Mouse (Mus musculus) intestine, embryonic 14.5 days (tissue): ENCODE results near the gene Pfkfb4. TPM values are rescaled to one million over a fixed set of nuclear protein-coding genes. Genes with fewer than 3 reads are reported as not detected.

Experiments
- ATAC-seq: fragments of 200-750 bp; cut with Nextera tagmentation; replicated peaks from 2 replicates; pipeline ENCODE4 v1.8.0; 2017; ENCODE audit warnings: low read depth, moderate number of reproducible peaks, moderate TSS enrichment, moderate library complexity; ENCODE audit not compliant: low FRiP score, low TSS enrichment
- DNase-seq: peaks from one replicate; pipeline ENCODE4 v3.0.0-alpha.2; 2018; ENCODE audit warnings: low spot score
- H3K27ac ChIP-seq: fragments of 300-500 bp; sonication (generic); 2 replicates; pipeline ENCODE4 v1.5.1; 2014; ENCODE audit warnings: low read depth, mild to moderate bottlenecking, control low read depth
- H3K27me3 ChIP-seq: fragments of 300-500 bp; sonication (generic); replicated peaks from 2 replicates; pipeline ENCODE4 v1.6.1; 2014; ENCODE audit warnings: low read length, control low read depth; ENCODE audit not compliant: control insufficient read depth, insufficient read depth
- H3K36me3 ChIP-seq: fragments of 300-500 bp; sonication (generic); 2 replicates; pipeline ENCODE4 v1.6.1; 2014; ENCODE audit warnings: low read length, control low read depth; ENCODE audit not compliant: control insufficient read depth, insufficient read depth
- H3K4me1 ChIP-seq: fragments of 300-500 bp; sonication (generic); replicated peaks from 2 replicates; pipeline ENCODE4 v1.6.1; 2014; ENCODE audit warnings: low read length, control low read depth, mixed read lengths; ENCODE audit not compliant: control insufficient read depth, insufficient read depth
- H3K4me2 ChIP-seq: fragments of 300-500 bp; sonication (generic); 2 replicates; pipeline ENCODE4 v1.6.1; 2014; ENCODE audit warnings: low read length
- H3K4me3 ChIP-seq: fragments of 300-500 bp; sonication (generic); 2 replicates; pipeline ENCODE4 v1.5.1; 2014; ENCODE audit warnings: low read depth, low read length, control low read depth, mixed read lengths
- H3K9ac ChIP-seq: fragments of 300-500 bp; sonication (generic); 2 replicates; pipeline ENCODE4 v1.6.1; 2014; ENCODE audit warnings: mild to moderate bottlenecking, low read length
- H3K9me3 ChIP-seq: fragments of 300-500 bp; sonication (generic); 2 replicates; pipeline ENCODE4 v1.6.1; 2016; ENCODE audit warnings: low read length, control low read depth; ENCODE audit not compliant: control insufficient read depth
- WGBS: fragments of 180-500 bp; shearing (Covaris S2); extraction: QIAGEN DNeasy Blood & Tissue Kit; methylation state at CpG from one replicate; pipeline ENCODE4 v1.1.7; 2014; 5-methylcytosine and 5-hydroxymethylcytosine counted together
- polyA plus RNA-seq: library from polyadenylated mRNA; unstranded; fragments of >200 nt; fragmentation: Nextera tagmentation; extraction: Ambion mirVana; gene quantifications from 2 replicates; pipeline ENCODE4 v1.2.1, GENCODE M21; 2014

Gene Pfkfb4
- polyA plus RNA-seq, 1 experiment from 2014 or later = 10.2 TPM

DNA sequence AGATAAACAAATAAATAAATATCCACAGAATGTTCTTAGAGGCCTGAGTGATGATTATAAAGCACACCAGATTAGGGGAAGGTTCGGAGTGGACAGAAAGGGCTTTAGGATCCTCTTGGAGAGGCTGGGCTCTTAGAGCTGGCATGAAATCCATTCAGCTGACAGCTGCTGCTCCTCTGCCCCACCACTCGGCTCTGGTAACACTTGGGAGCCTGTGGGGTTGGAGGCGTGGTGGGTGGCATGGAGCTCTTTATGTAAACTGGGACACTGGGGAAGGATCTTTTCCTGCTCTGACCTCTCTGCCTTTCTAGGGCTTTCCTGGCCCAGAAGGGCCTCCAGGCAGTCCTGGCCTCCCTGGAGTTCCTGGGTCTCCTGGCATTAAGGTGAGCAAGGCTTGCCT lies 28.0 kb upstream of the Pfkfb4 start:
- H3K4me1 ChIP-seq = no peaks in the 10 kb centered on the region
- H3K27me3 ChIP-seq = no peaks in the 10 kb centered on the region
- no peak overlapping the region for H3K4me3 ChIP-seq
- H3K36me3 ChIP-seq = no peaks in the 10 kb centered on the region
- no peak overlapping the region for H3K4me2 ChIP-seq
- DNase-seq = no peak
- no peak overlapping the region for H3K9ac ChIP-seq
- H3K27ac ChIP-seq = no peak overlapping the region
- WGBS = 79% methylated on average over 3 of the region's 3 CpGs
- no peaks in the 10 kb centered on the region for H3K9me3 ChIP-seq
- ATAC-seq = no peak

DNA sequence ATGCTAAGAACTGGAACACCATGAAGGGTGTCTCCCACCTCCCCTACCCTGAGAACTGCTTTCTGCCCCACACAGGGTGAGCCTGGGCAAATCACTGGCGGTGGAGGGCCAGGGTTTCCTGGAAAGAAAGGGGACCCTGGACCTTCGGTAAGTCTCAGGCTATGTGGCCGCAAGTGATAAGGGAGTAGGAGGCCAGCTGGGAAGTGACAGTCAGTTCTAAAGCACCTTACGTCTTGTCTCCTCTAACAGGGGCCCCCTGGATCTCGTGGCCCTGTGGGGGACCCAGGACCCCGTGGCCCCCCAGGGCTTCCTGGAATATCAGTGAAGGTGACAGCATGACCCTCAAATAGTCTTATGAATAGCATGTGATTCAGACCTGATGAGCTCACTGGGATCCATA lies 27.2 kb upstream of the Pfkfb4 start:
- WGBS = 88% methylated on average over 6 of the region's 6 CpGs
- Histone ChIP-seq H3K4me2 (no peak overlapping the region), H3K36me3 (no peaks in the 10 kb centered on the region), H3K9ac (no peak overlapping the region), H3K9me3 (no peaks in the 10 kb centered on the region), H3K4me3 (no peak overlapping the region), H3K4me1 (no peaks in the 10 kb centered on the region), H3K27ac (no peak overlapping the region), H3K27me3 (no peaks in the 10 kb centered on the region)
- DNase-seq (no peak), ATAC-seq (no peak)

DNA sequence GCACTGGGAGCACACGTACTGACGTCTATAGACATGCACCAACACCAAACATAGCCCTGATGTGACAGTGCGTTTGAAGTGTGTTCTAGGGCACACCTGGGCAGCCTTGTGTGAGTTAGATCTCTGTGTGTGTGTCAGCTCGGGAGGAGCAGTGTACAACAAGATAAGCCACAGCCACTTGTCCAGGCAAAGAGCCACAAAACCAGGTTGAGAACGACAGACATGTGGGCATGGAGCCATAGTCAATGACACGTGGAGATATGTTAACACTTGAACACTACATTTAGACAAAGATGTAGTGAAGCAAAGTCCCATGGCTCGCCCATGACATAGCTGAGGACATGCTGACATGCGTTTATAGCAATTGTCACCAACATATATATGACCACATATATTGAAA lies 21.0 kb upstream of the Pfkfb4 start:
- no peaks in the 10 kb centered on the region for H3K36me3 ChIP-seq
- no peak overlapping the region for H3K27ac ChIP-seq
- 82% methylated on average over 8 of the region's 8 CpGs for WGBS
- H3K4me1 ChIP-seq = no peaks in the 10 kb centered on the region
- no peak overlapping the region for H3K9ac ChIP-seq
- no peaks in the 10 kb centered on the region for H3K9me3 ChIP-seq
- no peak overlapping the region for H3K4me2 ChIP-seq
- no peak for ATAC-seq
- DNase-seq = no peak
- H3K27me3 ChIP-seq = no peaks in the 10 kb centered on the region
- no peak overlapping the region for H3K4me3 ChIP-seq

DNA sequence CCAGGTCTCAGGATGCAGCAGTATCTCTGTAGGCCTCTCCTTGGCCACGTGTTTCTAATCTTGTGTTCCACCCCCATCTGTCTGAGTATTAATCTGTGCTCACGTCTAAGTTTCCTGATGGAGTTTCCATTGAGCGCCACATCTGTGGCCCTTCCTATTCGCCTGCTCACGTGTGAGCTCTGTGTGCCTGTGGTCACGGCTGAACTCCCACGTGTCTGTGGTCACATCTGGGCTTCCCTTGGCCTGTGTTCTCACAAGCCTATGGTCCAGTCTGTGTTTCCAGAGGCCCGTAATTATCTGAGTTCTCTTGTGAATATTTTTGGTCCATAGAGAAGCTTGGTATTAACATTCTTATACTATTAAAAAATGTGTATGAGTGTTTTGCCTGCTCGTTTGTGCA lies 15.1 kb upstream of the Pfkfb4 start:
- no peak overlapping the region for H3K4me3 ChIP-seq
- H3K4me2 ChIP-seq = no peak overlapping the region
- ATAC-seq (no peak), DNase-seq (no peak)
- H3K9ac ChIP-seq = no peak overlapping the region
- H3K9me3 ChIP-seq = no peaks in the 10 kb centered on the region
- no peak overlapping the region for H3K27ac ChIP-seq
- H3K4me1 ChIP-seq = no peaks in the 10 kb centered on the region
- no peaks in the 10 kb centered on the region for H3K36me3 ChIP-seq
- 81% methylated on average over 9 of the region's 9 CpGs for WGBS
- H3K27me3 ChIP-seq = no peaks in the 10 kb centered on the region

DNA sequence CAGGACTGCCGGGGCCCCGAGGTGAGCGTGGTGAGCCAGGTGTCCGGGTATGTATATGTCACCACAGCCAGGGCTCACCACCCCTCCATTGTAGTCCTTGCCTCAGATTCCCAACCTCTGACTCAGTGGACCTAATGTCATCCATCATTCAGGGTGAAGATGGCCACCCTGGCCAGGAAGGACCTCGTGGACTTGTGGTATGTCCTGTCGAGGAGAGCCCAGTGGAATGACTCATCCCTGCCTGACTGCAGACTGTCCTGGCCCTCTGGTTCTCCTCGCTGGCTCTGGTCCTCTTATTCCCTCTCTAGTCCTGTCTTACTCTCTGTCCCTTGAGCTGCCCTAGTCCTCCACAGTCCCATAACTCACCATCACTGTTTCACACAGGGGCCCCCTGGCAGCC lies 13.6 kb upstream of the Pfkfb4 start:
- H3K4me2 ChIP-seq = no peak overlapping the region
- ATAC-seq (peak; percentile 40; the same call in 1 of the 2 replicates), DNase-seq (no peak)
- H3K9me3 ChIP-seq = no peaks in the 10 kb centered on the region
- no peaks in the 10 kb centered on the region for H3K4me1 ChIP-seq
- no peak overlapping the region for H3K9ac ChIP-seq
- H3K4me3 ChIP-seq = no peak overlapping the region
- H3K36me3 ChIP-seq = no peaks in the 10 kb centered on the region
- no peaks in the 10 kb centered on the region for H3K27me3 ChIP-seq
- H3K27ac ChIP-seq = no peak overlapping the region
- 74% methylated on average over 7 of the region's 7 CpGs for WGBS

DNA sequence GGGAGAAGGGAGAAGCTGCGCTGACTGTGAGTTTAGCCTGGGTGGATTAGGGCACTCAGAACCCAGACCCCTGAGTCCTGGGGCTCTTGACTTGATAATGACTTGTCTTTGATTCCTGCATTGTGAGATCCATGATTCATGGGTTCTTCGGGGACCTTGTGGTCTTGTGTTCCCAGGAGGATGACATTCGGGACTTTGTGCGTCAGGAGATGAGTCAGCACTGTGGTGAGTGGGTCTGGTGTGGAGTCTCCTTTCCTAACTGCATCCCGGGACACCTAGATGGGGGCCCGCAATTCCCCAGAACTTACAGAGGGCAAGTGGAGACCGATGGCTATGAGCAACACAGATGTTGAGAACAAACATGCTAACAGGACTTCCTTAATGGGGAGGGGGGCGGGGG lies 9.1 kb upstream of the Pfkfb4 start:
- H3K9ac ChIP-seq = no peak overlapping the region
- no peaks in the 10 kb centered on the region for H3K27me3 ChIP-seq
- H3K9me3 ChIP-seq = no peaks in the 10 kb centered on the region
- H3K4me3 ChIP-seq = no peak overlapping the region
- no peaks in the 10 kb centered on the region for H3K36me3 ChIP-seq
- DNase-seq = no peak
- no peaks in the 10 kb centered on the region for H3K4me1 ChIP-seq
- no peak overlapping the region for H3K4me2 ChIP-seq
- 80% methylated on average over 8 of the region's 8 CpGs for WGBS
- ATAC-seq = no peak
- H3K27ac ChIP-seq = no peak overlapping the region

DNA sequence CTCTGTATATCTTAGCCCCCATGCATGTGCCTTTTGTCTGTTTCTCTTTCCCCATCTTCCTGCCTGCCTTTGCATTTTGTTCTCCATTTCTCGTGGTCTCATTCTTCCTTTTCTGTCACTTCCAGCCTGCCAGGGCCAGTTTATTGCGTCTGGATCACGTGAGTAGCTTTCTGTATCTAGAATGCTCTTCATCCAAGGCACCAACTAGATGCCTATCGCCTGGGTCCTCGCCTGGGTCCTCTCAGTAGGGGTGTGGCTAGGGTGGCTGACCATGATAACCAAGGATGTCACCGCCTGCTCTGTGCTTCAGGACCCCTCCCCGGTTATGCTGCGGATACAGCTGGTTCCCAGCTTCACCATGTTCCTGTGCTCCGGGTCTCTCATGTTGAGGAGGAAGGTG lies 8.4 kb upstream of the Pfkfb4 start:
- 74% methylated on average over 9 of the region's 9 CpGs for WGBS
- Histone ChIP-seq H3K36me3 (no peaks in the 10 kb centered on the region), H3K4me2 (no peak overlapping the region), H3K4me3 (no peak overlapping the region), H3K4me1 (no peaks in the 10 kb centered on the region; the same call in 1 of the 2 replicates), H3K27me3 (no peaks in the 10 kb centered on the region), H3K9ac (no peak overlapping the region), H3K9me3 (no peaks in the 10 kb centered on the region), H3K27ac (no peak overlapping the region)
- DNase-seq = no peak
- no peak for ATAC-seq

DNA sequence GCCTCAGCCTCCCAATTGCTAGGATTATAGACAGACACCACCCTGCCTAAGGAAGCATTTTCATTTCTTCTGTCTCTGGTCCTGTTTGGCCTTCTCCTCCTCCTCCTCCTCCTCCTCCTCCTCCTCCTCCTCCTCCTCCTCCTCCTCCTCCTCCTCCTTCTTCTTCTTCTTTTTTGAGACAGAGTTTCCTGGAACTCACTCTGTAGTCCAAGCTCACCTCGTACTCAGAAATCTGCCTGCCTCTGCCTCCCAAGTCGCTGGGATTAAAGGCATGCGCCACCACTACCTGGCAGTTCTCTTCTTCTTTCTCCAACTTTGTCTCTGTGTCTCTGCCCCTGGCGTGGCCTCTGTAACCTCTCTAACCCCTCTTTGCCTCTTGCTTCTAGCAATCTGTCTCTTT lies 5.9 kb upstream of the Pfkfb4 start, which contains the start of gene Ucn2:
TSS of gene Ucn2 (plus strand) at position 301 of the 400 bp plus-strand sequence.
- Histone ChIP-seq H3K4me3 (no peak within 1 kb of the TSS), H3K4me1 (peaks cover 5% of the 10 kb centered on the region; the same call in 1 of the 2 replicates), H3K9me3 (no peaks in the 10 kb centered on the region), H3K27ac (no peak within 1 kb of the TSS), H3K9ac (no peak within 1 kb of the TSS), H3K4me2 (no peak within 1 kb of the TSS), H3K36me3 (no peaks in the 10 kb centered on the region), H3K27me3 (no peaks in the 10 kb centered on the region)
- ATAC-seq = no peak
- no peak for DNase-seq
- 83% methylated on average over 4 of the region's 4 CpGs for WGBS

DNA sequence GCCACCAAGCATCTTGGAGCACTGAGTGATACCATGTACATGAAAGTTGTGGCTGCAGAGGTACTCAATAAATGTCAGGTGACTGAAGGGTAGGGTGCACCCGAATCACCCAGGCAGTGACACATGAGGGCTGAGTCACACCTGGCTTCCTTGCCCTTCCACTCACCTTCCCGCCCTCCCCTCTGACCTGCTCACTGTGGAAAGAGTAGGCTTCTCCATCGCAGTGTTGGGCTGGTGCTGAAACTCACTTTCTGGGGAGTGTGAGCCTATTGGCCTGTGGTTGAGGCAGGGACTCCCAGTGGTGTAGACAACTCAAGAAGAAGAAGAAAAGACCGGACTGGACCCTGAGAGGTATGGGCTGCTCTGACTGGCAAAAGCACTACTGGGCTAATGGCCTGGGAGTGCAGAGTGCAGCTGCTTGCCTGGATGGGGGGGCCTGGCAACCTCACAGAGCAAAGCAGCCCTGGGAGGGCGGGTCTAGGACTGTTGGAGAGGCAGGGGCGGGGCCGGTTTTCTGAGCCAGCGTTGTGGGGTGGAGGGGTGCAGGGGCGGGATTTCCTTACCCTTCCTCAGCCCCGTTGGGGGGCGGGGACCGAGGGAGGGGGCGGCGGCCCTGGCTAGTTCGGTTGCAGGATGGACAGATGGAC lies 3.8 kb upstream of the Pfkfb4 start:
- ATAC-seq (no peak), DNase-seq (peak; percentile 62)
- Histone ChIP-seq H3K9me3 (no peaks in the 10 kb centered on the region), H3K36me3 (no peaks in the 10 kb centered on the region), H3K4me2 (peak overlapping the region; percentile 35), H3K4me3 (no peak overlapping the region), H3K27ac (no peak overlapping the region), H3K4me1 (peaks cover 9% of the 10 kb centered on the region; the same call in 1 of the 2 replicates), H3K27me3 (no peaks in the 10 kb centered on the region), H3K9ac (no peak overlapping the region)
- WGBS = 19% methylated on average over 15 of the region's 15 CpGs
